Mouse (Mus musculus) midbrain, embryonic 14.5 days (tissue): ENCODE results near the gene Rtl10. TPM values are rescaled to one million over a fixed set of nuclear protein-coding genes. Genes with fewer than 3 reads are reported as not detected.

Source experiments
- ATAC-seq: fragments of 200-750 bp; cut with Nextera tagmentation; 2 replicates; pipeline ENCODE4 v1.8.0; 2017; ENCODE audit warnings: moderate number of reproducible peaks, moderate library complexity; ENCODE audit not compliant: low FRiP score, low TSS enrichment
- DNase-seq: peaks from one replicate; pipeline ENCODE4 v3.0.0-alpha.2; 2015
- H3K27ac ChIP-seq: fragments of 300-500 bp; sonication (generic); replicated peaks from 2 replicates; pipeline ENCODE4 v1.5.1; 2014; ENCODE audit warnings: mild to moderate bottlenecking, low read depth, low read length, moderate library complexity
- H3K27me3 ChIP-seq: fragments of 300-500 bp; sonication (generic); 2 replicates; pipeline ENCODE4 v1.6.1; 2014; ENCODE audit warnings: low read length, control low read depth, mixed read lengths; ENCODE audit not compliant: control insufficient read depth, insufficient read depth
- H3K36me3 ChIP-seq: fragments of 300-500 bp; sonication (generic); 2 replicates; pipeline ENCODE4 v1.6.1; 2014; ENCODE audit warnings: low read length, control low read depth; ENCODE audit not compliant: control insufficient read depth, insufficient read depth
- H3K4me1 ChIP-seq: fragments of 300-500 bp; sonication (generic); 2 replicates; pipeline ENCODE4 v1.6.1; 2014; ENCODE audit warnings: mild to moderate bottlenecking, antibody characterized with exemption, low read length, control low read depth; ENCODE audit not compliant: control insufficient read depth, insufficient read depth
- H3K4me2 ChIP-seq: fragments of 300-500 bp; sonication (generic); 2 replicates; pipeline ENCODE4 v1.6.1; 2014; ENCODE audit warnings: mild to moderate bottlenecking, low read length, moderate library complexity
- H3K4me3 ChIP-seq: fragments of 300-500 bp; sonication (generic); replicated peaks from 2 replicates; pipeline ENCODE4 v1.5.1; 2014; ENCODE audit warnings: low read depth, low read length
- H3K9ac ChIP-seq: fragments of 300-500 bp; sonication (generic); replicated peaks from 2 replicates; pipeline ENCODE4 v1.6.1; 2014; ENCODE audit warnings: mild to moderate bottlenecking, low read length, moderate library complexity
- H3K9me3 ChIP-seq: fragments of 300-500 bp; sonication (generic); 2 replicates; pipeline ENCODE4 v1.6.1; 2016; ENCODE audit warnings: low read length, control low read depth, mixed read lengths; ENCODE audit not compliant: control insufficient read depth
- WGBS: fragments of 180-500 bp; shearing (Covaris S2); extraction: QIAGEN DNeasy Blood & Tissue Kit; methylation state at CpG from one replicate; pipeline ENCODE4 v1.1.7; 2014; 5-methylcytosine and 5-hydroxymethylcytosine counted together
- polyA plus RNA-seq: library from polyadenylated mRNA; unstranded; fragments of >200 nt; fragmentation: Nextera tagmentation; extraction: Ambion mirVana; gene quantifications from 2 replicates; pipeline ENCODE4 v1.2.1, GENCODE M21; 2014

The Rtl10 gene
- polyA plus RNA-seq, 1 experiment from 2014 or later: 4.1 TPM

DNA sequence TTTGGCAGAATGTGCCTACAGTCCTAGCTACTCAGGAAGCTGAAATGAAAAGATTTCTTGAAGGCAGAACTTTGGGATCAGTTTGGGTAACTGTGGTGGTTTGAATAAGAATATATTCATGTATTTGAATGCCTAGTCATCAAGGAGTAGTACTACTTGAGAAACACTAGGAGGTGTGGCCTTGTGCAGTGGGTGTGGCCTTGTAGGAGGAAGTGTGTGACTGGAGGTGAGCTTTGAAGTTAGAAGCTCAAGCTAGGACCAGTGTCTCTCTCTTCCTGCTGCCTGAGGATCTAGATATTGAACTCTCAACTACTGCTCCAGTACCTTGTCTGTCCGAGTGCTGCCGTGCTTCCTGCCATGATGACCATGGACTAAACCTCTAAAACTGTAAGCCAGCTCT lies 12.6 kb upstream of the Rtl10 start:
- Histone ChIP-seq H3K9ac (no peak overlapping the region), H3K9me3 (no peaks in the 10 kb centered on the region), H3K4me1 (0 out of 2 replicates have a peak, but pooled peaks cover 4% of the 10 kb centered on the region), H3K27ac (no peak overlapping the region), H3K4me3 (no peak overlapping the region), H3K27me3 (no peaks in the 10 kb centered on the region), H3K36me3 (no peaks in the 10 kb centered on the region), H3K4me2 (no peak overlapping the region)
- DNase-seq: no peak
- 91% methylated on average over 2 of the region's 2 CpGs for WGBS
- ATAC-seq: no peak

DNA sequence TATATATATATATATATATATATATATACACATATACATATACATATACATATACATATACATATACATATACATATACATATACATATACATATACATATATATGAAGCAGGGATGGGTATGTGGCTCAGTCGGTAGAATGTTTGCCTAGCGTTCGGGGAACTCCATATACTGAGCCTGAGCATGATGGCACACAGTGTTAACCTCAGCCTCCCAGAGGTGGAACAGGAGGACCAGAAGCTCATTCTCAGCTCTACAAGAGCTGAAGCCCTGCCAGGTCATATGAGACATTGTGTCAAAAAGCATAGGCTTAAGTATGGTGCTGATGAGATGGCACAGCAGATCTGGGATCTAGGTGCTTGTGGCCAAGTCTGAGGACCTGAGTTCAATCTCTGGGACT lies 8.4 kb upstream of the Rtl10 start:
- 98% methylated on average over 3 of the region's 3 CpGs for WGBS
- Histone ChIP-seq H3K9me3 (no peaks in the 10 kb centered on the region), H3K36me3 (no peaks in the 10 kb centered on the region), H3K4me2 (no peak overlapping the region), H3K9ac (no peak overlapping the region), H3K27ac (no peak overlapping the region), H3K4me3 (no peak overlapping the region), H3K4me1 (no peaks in the 10 kb centered on the region), H3K27me3 (no peaks in the 10 kb centered on the region)
- DNase-seq (no peak), ATAC-seq (no peak)

- 73% methylated on average over 1 of the region's 1 CpGs for whole genome bisulfite sequencing
- H3K9me3 ChIP-seq: no peaks in the 10 kb centered on the region
- DNase-seq (no peak), ATAC-seq (no peak)
- H3K36me3 ChIP-seq: no peaks in the 10 kb centered on the region
- no peak overlapping the region for H3K27ac ChIP-seq
- no peak overlapping the region for H3K4me2 ChIP-seq
- H3K9ac ChIP-seq: no peak overlapping the region
- no peak overlapping the region for H3K4me3 ChIP-seq
- H3K27me3 ChIP-seq: no peaks in the 10 kb centered on the region
- H3K4me1 ChIP-seq: no peaks in the 10 kb centered on the region
Observed at GRCm38 (mm10) chr16:18490894-18491293, 7.8 kb upstream of the Rtl10 start.

DNA sequence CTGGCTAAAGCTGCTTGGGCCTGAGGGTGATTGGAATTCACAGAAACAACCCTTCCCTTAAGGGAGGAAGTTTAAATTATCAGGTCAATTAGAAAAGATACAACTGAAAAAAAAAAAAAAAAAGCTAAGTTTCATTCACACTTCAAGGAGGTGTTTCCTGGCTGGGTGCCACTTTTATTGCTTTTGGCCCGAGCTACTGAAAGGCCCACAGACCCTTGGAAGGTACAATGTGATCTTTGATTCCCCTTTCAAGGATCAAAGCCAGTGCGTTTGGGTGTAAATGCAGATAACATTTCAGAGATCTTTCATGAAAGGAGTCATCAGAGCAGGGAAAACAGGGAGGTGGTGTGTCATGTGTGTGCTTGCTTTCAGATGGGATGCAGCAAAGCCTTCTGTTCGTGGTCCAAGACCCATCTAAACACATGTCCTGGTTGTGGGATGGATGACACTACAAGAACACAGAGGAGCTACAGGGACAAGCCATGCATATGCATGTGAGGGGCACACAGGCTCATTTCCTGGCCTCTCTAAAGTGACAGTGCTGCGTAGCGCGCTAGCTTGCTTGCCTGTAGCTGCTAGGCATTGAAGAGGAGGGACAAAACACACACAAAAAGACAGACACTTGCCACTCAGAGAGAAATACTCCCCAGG lies 711 bp upstream of the Rtl10 start:
- Histone ChIP-seq H3K4me2 (peak overlapping the region; percentile 85), H3K4me3 (peak overlapping the region; percentile 74), H3K36me3 (peaks cover 12% of the 10 kb centered on the region; the same call in 1 of the 2 replicates), H3K4me1 (peaks cover 17% of the 10 kb centered on the region), H3K9me3 (no peaks in the 10 kb centered on the region), H3K9ac (peak overlapping the region; percentile 84), H3K27ac (peak overlapping the region; percentile 87), H3K27me3 (no peaks in the 10 kb centered on the region)
- peak; percentile 69; the same call in 1 of the 2 replicates for ATAC-seq
- no peak for DNase-seq
- WGBS: 6% methylated on average over 6 of the region's 6 CpGs

- no peaks in the 10 kb centered on the region for H3K27me3 ChIP-seq
- no peak for DNase-seq
- 1% methylated on average over 23 of the region's 24 CpGs for WGBS
- H3K36me3 ChIP-seq: peaks cover 15% of the 10 kb centered on the region; the same call in 1 of the 2 replicates
- peak overlapping the region; percentile 74 for H3K4me3 ChIP-seq
- H3K4me2 ChIP-seq: peak overlapping the region; percentile 85
- H3K9ac ChIP-seq: peak overlapping the region; percentile 84
- peak overlapping the region; percentile 87; the same call in 1 of the 2 replicates for H3K27ac ChIP-seq
- ATAC-seq: no peak; the same call in 1 of the 2 replicates
- H3K4me1 ChIP-seq: peaks cover 17% of the 10 kb centered on the region
- no peaks in the 10 kb centered on the region for H3K9me3 ChIP-seq
Observed at GRCm38 (mm10) chr16:18498996-18499395, 295 bp downstream of the Rtl10 start.

GRCm38 (mm10) chr16:18501531-18501930 lies 2.8 kb downstream of the Rtl10 start:
- no peak for ATAC-seq
- Histone ChIP-seq H3K4me1 (peaks cover 17% of the 10 kb centered on the region), H3K9ac (no peak overlapping the region), H3K4me3 (no peak overlapping the region), H3K36me3 (peaks cover 15% of the 10 kb centered on the region; the same call in 1 of the 2 replicates), H3K27me3 (no peaks in the 10 kb centered on the region), H3K4me2 (no peak overlapping the region), H3K9me3 (no peaks in the 10 kb centered on the region), H3K27ac (no peak overlapping the region)
- 96% methylated on average over 6 of the region's 6 CpGs for WGBS
- DNase-seq: no peak

GRCm38 (mm10) chr16:18503566-18504342 lies 5.1 kb downstream of the Rtl10 start:
- Histone ChIP-seq H3K36me3 (peaks cover 15% of the 10 kb centered on the region; the same call in 1 of the 2 replicates), H3K27me3 (no peaks in the 10 kb centered on the region), H3K9ac (no peak overlapping the region), H3K27ac (no peak overlapping the region), H3K4me2 (no peak overlapping the region), H3K4me1 (peaks cover 12% of the 10 kb centered on the region), H3K4me3 (no peak overlapping the region), H3K9me3 (no peaks in the 10 kb centered on the region)
- no peak for DNase-seq
- ATAC-seq: no peak
- 93% methylated on average over 14 of the region's 14 CpGs for WGBS

DNA sequence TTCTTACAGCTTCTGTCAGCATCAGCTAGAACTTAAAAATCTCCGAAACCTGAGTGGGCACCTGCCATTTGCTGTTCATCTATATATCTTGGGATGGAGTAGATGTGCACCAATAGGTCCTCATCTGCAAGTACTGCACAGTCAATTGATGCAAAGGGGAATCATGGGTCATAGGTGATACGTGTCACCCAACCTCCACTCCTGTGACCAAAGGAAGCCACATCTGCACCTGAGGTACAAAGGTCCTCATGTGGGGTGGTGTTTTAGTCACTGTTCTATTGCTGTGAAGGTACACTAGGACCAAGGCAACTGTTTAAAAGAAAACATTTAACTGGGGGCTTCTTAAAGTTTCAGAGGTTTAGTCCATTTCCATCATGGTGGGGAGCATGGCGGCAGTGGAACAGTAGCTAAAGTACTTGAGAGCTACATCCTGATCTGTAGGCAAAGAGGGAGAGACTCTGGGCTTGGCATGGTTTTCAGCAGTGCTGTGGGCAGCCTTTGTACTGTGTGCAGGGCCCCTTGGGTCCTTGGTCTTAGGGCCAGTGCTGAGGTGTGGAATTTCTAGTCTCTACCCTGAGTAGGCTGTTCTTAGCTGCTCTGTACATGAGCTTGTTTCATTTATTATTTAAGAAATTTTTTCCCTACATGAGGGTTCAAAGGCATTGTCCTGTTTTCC lies 8.0 kb downstream of the Rtl10 start:
- Histone ChIP-seq H3K4me1 (no peaks in the 10 kb centered on the region), H3K9me3 (no peaks in the 10 kb centered on the region), H3K27me3 (no peaks in the 10 kb centered on the region), H3K4me3 (no peak overlapping the region), H3K4me2 (no peak overlapping the region), H3K36me3 (peaks cover 10% of the 10 kb centered on the region; the same call in 1 of the 2 replicates), H3K27ac (no peak overlapping the region), H3K9ac (no peak overlapping the region)
- ATAC-seq (no peak), DNase-seq (no peak)
- 97% methylated on average over 3 of the region's 3 CpGs for WGBS
